ENCODE assay signal across 12 mouse cellular contexts in the genomic region with DNA sequence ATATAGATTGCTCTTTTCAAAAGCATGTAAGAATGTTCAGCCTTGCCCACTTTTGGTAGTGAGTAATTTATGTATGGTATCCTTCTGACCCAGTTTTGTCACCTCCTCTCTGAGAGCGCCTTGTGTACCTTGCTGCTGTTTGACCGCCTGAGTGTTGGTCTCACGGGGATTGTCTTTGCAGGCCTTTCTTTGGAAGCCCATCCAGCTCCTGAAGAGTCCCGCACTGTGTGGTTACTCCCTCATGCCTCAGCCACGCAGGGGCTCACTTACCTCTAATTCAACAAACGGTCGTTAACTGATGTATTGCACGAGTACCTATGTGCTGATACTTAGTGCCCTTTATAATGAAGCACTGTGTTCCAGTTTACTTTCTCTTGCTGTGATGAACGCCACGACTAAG.
A peak's percentile ranks its signal among the peaks of the same experiment; 100 is the strongest.
DNase-seq lines count a peak whose midpoint lies in the region; ATAC-seq lines count a peak whose summit lies in the region.
"Had no signal": no experiment of that assay in that cellular context is flagged by ENCODE, and none has a peak within 500 bp of the region (broad histone marks: within the 10 kb centered on the region; RNA-seq: fewer than 3 reads in every experiment).

No protein-coding gene starts in this region.

- no peak overlapping the region for H3K9ac ChIP-seq in hindbrain, embryonic 12.5 days
- no peak overlapping the region for H3K9ac ChIP-seq in hindbrain, embryonic 14.5 days
- H3K9ac ChIP-seq in forebrain, embryonic 11.5 days (ENCODE audit: low read length), result no peak overlapping the region
- no peak overlapping the region for H3K9ac ChIP-seq in limb, embryonic 13.5 days
- no peak overlapping the region for H3K9ac ChIP-seq in neural tube, embryonic 14.5 days (replicated peaks; ENCODE audit: low read depth, low read length)

- DNase-seq in hindbrain, embryonic 14.5 days (ENCODE audit: low spot score), result no peak
- no peak for DNase-seq in forebrain, embryonic 11.5 days (ENCODE audit: low spot score)
- DNase-seq in left cerebral cortex, postnatal 25 days (ENCODE audit: low spot score in 2 of 2), result no peak
- no peak for DNase-seq in cerebellum, adult 9-10 months
- DNase-seq in heart, adult 9 months (ENCODE audit: low spot score in 2 of 2), result no peak
- DNase-seq: heart, adult 2 months; liver; lung, postnatal 10 days; thymus, postnatal 14 days had no signal

- H3K27me3 ChIP-seq in hindbrain, embryonic 12.5 days, result no peaks in the 10 kb centered on the region
- no peaks in the 10 kb centered on the region for H3K27me3 ChIP-seq in hindbrain, embryonic 14.5 days (ENCODE audit: control insufficient read depth, insufficient read depth, low read length)
- no peaks in the 10 kb centered on the region for H3K27me3 ChIP-seq in forebrain, embryonic 11.5 days (ENCODE audit: control insufficient read depth, insufficient read depth, low read length)
- no peaks in the 10 kb centered on the region for H3K27me3 ChIP-seq in limb, embryonic 13.5 days
- no peaks in the 10 kb centered on the region for H3K27me3 ChIP-seq in neural tube, embryonic 14.5 days (ENCODE audit: control insufficient read depth, insufficient read depth, low read length)

- H3K9me3 ChIP-seq in hindbrain, embryonic 12.5 days (replicated peaks), result no peaks in the 10 kb centered on the region
- H3K9me3 ChIP-seq in hindbrain, embryonic 14.5 days (ENCODE audit: control insufficient read depth, low read length), result no peaks in the 10 kb centered on the region
- no peaks in the 10 kb centered on the region for H3K9me3 ChIP-seq in forebrain, embryonic 11.5 days (ENCODE audit: control insufficient read depth, low read length)
- H3K9me3 ChIP-seq in limb, embryonic 13.5 days, result no peaks in the 10 kb centered on the region
- no peaks in the 10 kb centered on the region for H3K9me3 ChIP-seq in neural tube, embryonic 14.5 days (ENCODE audit: control insufficient read depth, low read length)

- 0 out of 2 replicates have a peak, but pooled peaks have one; percentile 35 for ATAC-seq in hindbrain, embryonic 12.5 days (ENCODE audit: low FRiP score)
- no peak for ATAC-seq in hindbrain, embryonic 14.5 days (ENCODE audit: low FRiP score)
- peak; percentile 68 for ATAC-seq in forebrain, embryonic 11.5 days (replicated peaks; ENCODE audit: low FRiP score)
- peak; percentile 26; the same call in 1 of the 2 replicates for ATAC-seq in limb, embryonic 13.5 days (ENCODE audit: low FRiP score, low read depth)
- peak; percentile 28; the same call in 1 of the 2 replicates for ATAC-seq in neural tube, embryonic 14.5 days (ENCODE audit: low read depth)

- H3K27ac ChIP-seq in hindbrain, embryonic 12.5 days, result no peak overlapping the region
- H3K27ac ChIP-seq in hindbrain, embryonic 14.5 days, result no peak overlapping the region
- peak overlapping the region; percentile 21; the same call in 1 of the 2 replicates for H3K27ac ChIP-seq in forebrain, embryonic 11.5 days (ENCODE audit: low read depth, low read length)
- H3K27ac ChIP-seq in limb, embryonic 13.5 days, result peak overlapping the region; percentile 65; the same call in 1 of the 2 replicates
- no peak overlapping the region for H3K27ac ChIP-seq in neural tube, embryonic 14.5 days (ENCODE audit: low read depth, low read length)
- H3K27ac ChIP-seq: heart, adult 2 months had no signal

- H3K36me3 ChIP-seq in hindbrain, embryonic 12.5 days, result no peaks in the 10 kb centered on the region
- no peaks in the 10 kb centered on the region for H3K36me3 ChIP-seq in hindbrain, embryonic 14.5 days (replicated peaks; ENCODE audit: control insufficient read depth, insufficient read depth)
- no peaks in the 10 kb centered on the region for H3K36me3 ChIP-seq in forebrain, embryonic 11.5 days (ENCODE audit: control insufficient read depth, insufficient read depth, low read length)
- H3K36me3 ChIP-seq in limb, embryonic 13.5 days, result no peaks in the 10 kb centered on the region
- H3K36me3 ChIP-seq in neural tube, embryonic 14.5 days (ENCODE audit: control insufficient read depth, insufficient read depth, low read length), result no peaks in the 10 kb centered on the region

- H3K4me2 ChIP-seq in hindbrain, embryonic 12.5 days (replicated peaks), result no peak overlapping the region
- H3K4me2 ChIP-seq in hindbrain, embryonic 14.5 days (replicated peaks), result no peak overlapping the region
- H3K4me2 ChIP-seq in forebrain, embryonic 11.5 days (ENCODE audit: low read depth, low read length, severe bottlenecking), result no peak overlapping the region
- H3K4me2 ChIP-seq in limb, embryonic 13.5 days (replicated peaks), result no peak overlapping the region
- H3K4me2 ChIP-seq in neural tube, embryonic 14.5 days (ENCODE audit: low read depth, low read length), result no peak overlapping the region

- intact Hi-C loops in left cerebral cortex, postnatal 25 days (cut with DNase I), result no loop called here

- 67% methylated on average over 10 of the region's 10 CpGs for WGBS in hindbrain, embryonic 12.5 days
- 64% methylated on average over 10 of the region's 10 CpGs for WGBS in hindbrain, embryonic 14.5 days
- 48% methylated on average over 10 of the region's 10 CpGs for WGBS in forebrain, embryonic 11.5 days
- WGBS in limb, embryonic 13.5 days, result 49% methylated on average over 10 of the region's 10 CpGs
- WGBS in neural tube, embryonic 14.5 days, result 52% methylated on average over 10 of the region's 10 CpGs

- H3K4me3 ChIP-seq in hindbrain, embryonic 12.5 days, result no peak overlapping the region
- H3K4me3 ChIP-seq in hindbrain, embryonic 14.5 days (replicated peaks; ENCODE audit: low read length), result no peak overlapping the region
- H3K4me3 ChIP-seq in forebrain, embryonic 11.5 days (ENCODE audit: low read depth, low read length), result no peak overlapping the region
- no peak overlapping the region for H3K4me3 ChIP-seq in limb, embryonic 13.5 days
- H3K4me3 ChIP-seq in neural tube, embryonic 14.5 days (ENCODE audit: low read depth, low read length), result no peak overlapping the region
- H3K4me3 ChIP-seq: heart, adult 2 months had no signal

- H3K4me1 ChIP-seq in hindbrain, embryonic 12.5 days, result peaks cover 12% of the 10 kb centered on the region
- H3K4me1 ChIP-seq in hindbrain, embryonic 14.5 days (replicated peaks; ENCODE audit: control insufficient read depth, insufficient read depth, low read length), result peaks cover 16% of the 10 kb centered on the region
- peaks cover 6% of the 10 kb centered on the region for H3K4me1 ChIP-seq in forebrain, embryonic 11.5 days (replicated peaks; ENCODE audit: control insufficient read depth, insufficient read depth, low read length)
- peaks cover 45% of the 10 kb centered on the region for H3K4me1 ChIP-seq in limb, embryonic 13.5 days
- H3K4me1 ChIP-seq in neural tube, embryonic 14.5 days (ENCODE audit: control insufficient read depth, insufficient read depth, low read length), result 0 out of 2 replicates have a peak, but pooled peaks cover 8% of the 10 kb centered on the region

Comparison
In these comparisons a context has a peak if more than half of its experiments do, and no peak if none do; other contexts are left out.
1. H3K27ac ChIP-seq: peak in forebrain, embryonic 11.5 days (single experiment) and limb, embryonic 13.5 days (single experiment); none in hindbrain, embryonic 12.5 days (single experiment), hindbrain, embryonic 14.5 days (single experiment) and neural tube, embryonic 14.5 days (single experiment).